Comparison of ENCODE assay signal across 17 mouse cellular contexts in genomic region chr9:70829784-70830488, GRCm38 (mm10).
DNase-seq lines count a peak whose midpoint lies in the region; ATAC-seq and TF ChIP-seq lines count a peak whose summit lies in the region.
"Had no signal": no experiment of that assay in that cellular context is flagged by ENCODE, and none has a peak within 500 bp of the region (broad histone marks: within the 10 kb centered on the region; RNA-seq: fewer than 3 reads in every experiment).

No protein-coding gene starts in this region.

- 63% methylated on average over 7 of the region's 7 CpGs for WGBS in liver, embryonic 13.5 days (ENCODE audit: insufficient replicate concordance)
- WGBS in liver, embryonic 11.5 days = 71% methylated on average over 7 of the region's 7 CpGs
- 44% methylated on average over 7 of the region's 7 CpGs for WGBS in intestine, embryonic 15.5 days
- WGBS in kidney, embryonic 15.5 days = 22% methylated on average over 7 of the region's 7 CpGs
- WGBS in small intestine, adult 2 months = 14% methylated on average over 7 of the region's 7 CpGs
- WGBS in forebrain, embryonic 11.5 days = 82% methylated on average over 7 of the region's 7 CpGs
- 86% methylated on average over 7 of the region's 7 CpGs for WGBS in forebrain, embryonic 12.5 days

- ATAC-seq in liver, embryonic 13.5 days (ENCODE audit: low read depth) = no peak
- ATAC-seq in liver, embryonic 11.5 days (replicated peaks; ENCODE audit: low FRiP score) = no peak
- ATAC-seq in intestine, embryonic 15.5 days = peak; percentile 32; the same call in 1 of the 2 replicates
- peak; percentile 72 for ATAC-seq in kidney, embryonic 15.5 days (replicated peaks; ENCODE audit: low FRiP score)
- no peak for ATAC-seq in forebrain, embryonic 11.5 days (replicated peaks; ENCODE audit: low FRiP score)
- no peak for ATAC-seq in forebrain, embryonic 12.5 days (ENCODE audit: low FRiP score)

- peak overlapping the region; percentile 40 for H3K27ac ChIP-seq in liver, embryonic 13.5 days
- no peak overlapping the region for H3K27ac ChIP-seq in liver, embryonic 11.5 days (ENCODE audit: low read depth, low read length)
- no peak overlapping the region for H3K27ac ChIP-seq in intestine, embryonic 15.5 days
- H3K27ac ChIP-seq in kidney, embryonic 15.5 days = peak overlapping the region; percentile 37
- peak overlapping the region; percentile 89 for H3K27ac ChIP-seq in small intestine, adult 2 months (ENCODE audit: insufficient read depth, low read depth, low read length)
- no peak overlapping the region for H3K27ac ChIP-seq in forebrain, embryonic 11.5 days (ENCODE audit: low read depth, low read length)
- H3K27ac ChIP-seq in forebrain, embryonic 12.5 days = no peak overlapping the region
- H3K27ac ChIP-seq: embryonic facial prominence, embryonic 12.5 days; heart, embryonic 13.5 days; hindbrain, embryonic 10.5 days; liver, embryonic 14.5 days had no signal

- H3K36me3 ChIP-seq in liver, embryonic 13.5 days = no peaks in the 10 kb centered on the region
- no peaks in the 10 kb centered on the region for H3K36me3 ChIP-seq in liver, embryonic 11.5 days (ENCODE audit: control insufficient read depth, insufficient read depth, low read length)
- no peaks in the 10 kb centered on the region for H3K36me3 ChIP-seq in intestine, embryonic 15.5 days
- no peaks in the 10 kb centered on the region for H3K36me3 ChIP-seq in kidney, embryonic 15.5 days
- H3K36me3 ChIP-seq in small intestine, adult 2 months (ENCODE audit: control insufficient read depth, insufficient read depth, low read length) = no peaks in the 10 kb centered on the region
- no peaks in the 10 kb centered on the region for H3K36me3 ChIP-seq in forebrain, embryonic 11.5 days (ENCODE audit: control insufficient read depth, insufficient read depth, low read length)
- H3K36me3 ChIP-seq in forebrain, embryonic 12.5 days (replicated peaks) = no peaks in the 10 kb centered on the region
- H3K36me3 ChIP-seq: embryonic facial prominence, embryonic 12.5 days; heart, embryonic 13.5 days; hindbrain, embryonic 10.5 days had no signal

- no peaks in the 10 kb centered on the region for H3K27me3 ChIP-seq in liver, embryonic 13.5 days
- no peaks in the 10 kb centered on the region for H3K27me3 ChIP-seq in liver, embryonic 11.5 days (replicated peaks; ENCODE audit: control insufficient read depth, insufficient read depth, low read length)
- H3K27me3 ChIP-seq in intestine, embryonic 15.5 days (replicated peaks) = no peaks in the 10 kb centered on the region
- no peaks in the 10 kb centered on the region for H3K27me3 ChIP-seq in kidney, embryonic 15.5 days
- H3K27me3 ChIP-seq in small intestine, adult 2 months (ENCODE audit: control insufficient read depth, insufficient read depth, low read length) = no peaks in the 10 kb centered on the region
- no peaks in the 10 kb centered on the region for H3K27me3 ChIP-seq in forebrain, embryonic 11.5 days (ENCODE audit: control insufficient read depth, insufficient read depth, low read length)
- H3K27me3 ChIP-seq in forebrain, embryonic 12.5 days = no peaks in the 10 kb centered on the region
- H3K27me3 ChIP-seq: embryonic facial prominence, embryonic 12.5 days; heart, embryonic 13.5 days had no signal

- H3K9me3 ChIP-seq in liver, embryonic 13.5 days (replicated peaks) = no peaks in the 10 kb centered on the region
- H3K9me3 ChIP-seq in liver, embryonic 11.5 days (ENCODE audit: control insufficient read depth, low read length) = no peaks in the 10 kb centered on the region
- H3K9me3 ChIP-seq in intestine, embryonic 15.5 days = no peaks in the 10 kb centered on the region
- H3K9me3 ChIP-seq in kidney, embryonic 15.5 days (replicated peaks) = no peaks in the 10 kb centered on the region
- H3K9me3 ChIP-seq in forebrain, embryonic 11.5 days (ENCODE audit: control insufficient read depth, low read length) = no peaks in the 10 kb centered on the region
- H3K9me3 ChIP-seq in forebrain, embryonic 12.5 days = no peaks in the 10 kb centered on the region
- H3K9me3 ChIP-seq: embryonic facial prominence, embryonic 12.5 days; heart, embryonic 13.5 days; hindbrain, embryonic 10.5 days had no signal

- no peak for TF ChIP-seq POLR2A in small intestine, adult 2 months (IDR thresholded peaks at IDR 0.05; ENCODE audit: low read depth, low read length)

- no peak overlapping the region for H3K4me3 ChIP-seq in liver, embryonic 13.5 days (replicated peaks)
- H3K4me3 ChIP-seq in liver, embryonic 11.5 days (ENCODE audit: low read depth, low read length) = no peak overlapping the region
- H3K4me3 ChIP-seq in intestine, embryonic 15.5 days (replicated peaks) = no peak overlapping the region
- no peak overlapping the region for H3K4me3 ChIP-seq in kidney, embryonic 15.5 days (replicated peaks)
- no peak overlapping the region for H3K4me3 ChIP-seq in small intestine, adult 2 months (ENCODE audit: low read depth, low read length)
- no peak overlapping the region for H3K4me3 ChIP-seq in forebrain, embryonic 11.5 days (ENCODE audit: low read depth, low read length)
- H3K4me3 ChIP-seq in forebrain, embryonic 12.5 days (replicated peaks) = no peak overlapping the region
- H3K4me3 ChIP-seq: embryonic facial prominence, embryonic 12.5 days; heart, embryonic 13.5 days; hindbrain, embryonic 10.5 days had no signal

- no peak for DNase-seq in liver, embryonic 13.5 days
- DNase-seq in liver, embryonic 11.5 days (ENCODE audit: low spot score) = no peak
- DNase-seq in forebrain, embryonic 11.5 days (ENCODE audit: low spot score) = no peak
- DNase-seq in left cerebral cortex, adult 9 months (ENCODE audit: low spot score in 2 of 2) = no peak
- DNase-seq: adrenal gland, postnatal 10 days; cerebellum, adult 9-11 months; gastrocnemius, postnatal 25 days; lung, postnatal 14 days; right cerebral cortex, adult 18-20 months had no signal

- H3K9ac ChIP-seq in liver, embryonic 13.5 days = no peak overlapping the region
- H3K9ac ChIP-seq in liver, embryonic 11.5 days (ENCODE audit: low read depth, low read length) = no peak overlapping the region
- no peak overlapping the region for H3K9ac ChIP-seq in intestine, embryonic 15.5 days
- H3K9ac ChIP-seq in kidney, embryonic 15.5 days = no peak overlapping the region
- H3K9ac ChIP-seq in forebrain, embryonic 11.5 days (ENCODE audit: low read length) = no peak overlapping the region
- H3K9ac ChIP-seq in forebrain, embryonic 12.5 days = no peak overlapping the region
- H3K9ac ChIP-seq: embryonic facial prominence, embryonic 12.5 days; heart, embryonic 13.5 days; liver, embryonic 14.5 days had no signal

- H3K4me2 ChIP-seq in liver, embryonic 13.5 days = no peak overlapping the region
- H3K4me2 ChIP-seq in liver, embryonic 11.5 days = no peak overlapping the region
- no peak overlapping the region for H3K4me2 ChIP-seq in intestine, embryonic 15.5 days (replicated peaks)
- no peak overlapping the region for H3K4me2 ChIP-seq in kidney, embryonic 15.5 days
- no peak overlapping the region for H3K4me2 ChIP-seq in forebrain, embryonic 11.5 days (ENCODE audit: low read depth, low read length, severe bottlenecking)
- no peak overlapping the region for H3K4me2 ChIP-seq in forebrain, embryonic 12.5 days
- H3K4me2 ChIP-seq: embryonic facial prominence, embryonic 12.5 days; heart, embryonic 13.5 days had no signal

- TF ChIP-seq CTCF in small intestine, adult 2 months (IDR thresholded peaks at IDR 0.05; ENCODE audit: extremely low read depth, insufficient read length, insufficient replicate concordance, low read depth, low read length) = no peak

- H3K4me1 ChIP-seq in liver, embryonic 13.5 days (replicated peaks) = peaks cover 78% of the 10 kb centered on the region
- peaks cover 29% of the 10 kb centered on the region for H3K4me1 ChIP-seq in liver, embryonic 11.5 days (replicated peaks; ENCODE audit: control insufficient read depth, insufficient read depth, low read length)
- 0 out of 2 replicates have a peak, but pooled peaks cover 9% of the 10 kb centered on the region for H3K4me1 ChIP-seq in intestine, embryonic 15.5 days (replicated peaks)
- H3K4me1 ChIP-seq in kidney, embryonic 15.5 days = peaks cover 23% of the 10 kb centered on the region
- H3K4me1 ChIP-seq in small intestine, adult 2 months (ENCODE audit: control insufficient read depth, insufficient read depth, insufficient read length, low read length) = peaks cover 38% of the 10 kb centered on the region
- H3K4me1 ChIP-seq in forebrain, embryonic 11.5 days (replicated peaks; ENCODE audit: control insufficient read depth, insufficient read depth, low read length) = no peaks in the 10 kb centered on the region
- no peaks in the 10 kb centered on the region for H3K4me1 ChIP-seq in forebrain, embryonic 12.5 days

Comparison
In these comparisons a context has a peak if more than half of its experiments do, and no peak if none do; other contexts are left out.
1. H3K27ac ChIP-seq: peak in liver, embryonic 13.5 days (single experiment), kidney, embryonic 15.5 days (single experiment) and small intestine, adult 2 months (single experiment); none in liver, embryonic 11.5 days (single experiment), intestine, embryonic 15.5 days (single experiment), forebrain, embryonic 11.5 days (single experiment) and forebrain, embryonic 12.5 days (single experiment).
2. ATAC-seq: peak in intestine, embryonic 15.5 days (single experiment) and kidney, embryonic 15.5 days (single experiment); none in liver, embryonic 13.5 days (single experiment), liver, embryonic 11.5 days (single experiment), forebrain, embryonic 11.5 days (single experiment) and forebrain, embryonic 12.5 days (single experiment).